Mouse (Mus musculus): ENCODE data around the gene Acot7. TPM values are rescaled to one million over a fixed set of nuclear protein-coding genes. Genes with fewer than 3 reads are reported as not detected.
A peak's percentile ranks its signal among the peaks of the same experiment; 100 is the strongest.

Gene Acot7
- polyA plus RNA-seq, 1 experiment from 2014 or later: 51.1 TPM

GRCm38 (mm10) chr4:152244545-152245522, 66.9 kb downstream of the Acot7 start:
- WGBS: 68% methylated on average over 11 of the region's 11 CpGs
- no peaks in the 10 kb centered on the region for H3K9me3 ChIP-seq (ENCODE audit: control insufficient read depth, low read length)
- H3K27me3 ChIP-seq (replicated peaks; ENCODE audit: control insufficient read depth, insufficient read depth, low read length): no peaks in the 10 kb centered on the region
- H3K4me3 ChIP-seq (ENCODE audit: low read depth, low read length): no peak overlapping the region
- H3K36me3 ChIP-seq (ENCODE audit: control insufficient read depth, insufficient read depth, low read length): no peaks in the 10 kb centered on the region
- no peak overlapping the region for H3K4me2 ChIP-seq
- H3K9ac ChIP-seq (ENCODE audit: low read depth, low read length): no peak overlapping the region
- H3K4me1 ChIP-seq (replicated peaks; ENCODE audit: control insufficient read depth, insufficient read depth, low read length): no peaks in the 10 kb centered on the region
- H3K27ac ChIP-seq (ENCODE audit: low read depth, low read length): no peak overlapping the region
- ATAC-seq (replicated peaks; ENCODE audit: low FRiP score) (no peak), DNase-seq (ENCODE audit: low spot score) (no peak)

GRCm38 (mm10) chr4:152246011-152246410, 68.1 kb downstream of the Acot7 start:
- ATAC-seq (replicated peaks; ENCODE audit: low FRiP score) (no peak), DNase-seq (ENCODE audit: low spot score) (no peak)
- WGBS: 83% methylated on average over 6 of the region's 6 CpGs
- H3K27me3 ChIP-seq (replicated peaks; ENCODE audit: control insufficient read depth, insufficient read depth, low read length): no peaks in the 10 kb centered on the region
- no peaks in the 10 kb centered on the region for H3K36me3 ChIP-seq (ENCODE audit: control insufficient read depth, insufficient read depth, low read length)
- H3K9me3 ChIP-seq (ENCODE audit: control insufficient read depth, low read length): no peaks in the 10 kb centered on the region
- H3K9ac ChIP-seq (ENCODE audit: low read depth, low read length): no peak overlapping the region
- H3K4me3 ChIP-seq (ENCODE audit: low read depth, low read length): no peak overlapping the region
- no peak overlapping the region for H3K27ac ChIP-seq (ENCODE audit: low read depth, low read length)
- no peak overlapping the region for H3K4me2 ChIP-seq
- H3K4me1 ChIP-seq (replicated peaks; ENCODE audit: control insufficient read depth, insufficient read depth, low read length): no peaks in the 10 kb centered on the region

GRCm38 (mm10) chr4:152247195-152247594, 69.3 kb downstream of the Acot7 start:
- Histone ChIP-seq H3K27me3 (replicated peaks; ENCODE audit: control insufficient read depth, insufficient read depth, low read length) (no peaks in the 10 kb centered on the region), H3K4me3 (ENCODE audit: low read depth, low read length) (no peak overlapping the region), H3K27ac (ENCODE audit: low read depth, low read length) (no peak overlapping the region), H3K4me2 (no peak overlapping the region), H3K9ac (ENCODE audit: low read depth, low read length) (no peak overlapping the region), H3K36me3 (ENCODE audit: control insufficient read depth, insufficient read depth, low read length) (no peaks in the 10 kb centered on the region), H3K9me3 (ENCODE audit: control insufficient read depth, low read length) (no peaks in the 10 kb centered on the region), H3K4me1 (replicated peaks; ENCODE audit: control insufficient read depth, insufficient read depth, low read length) (no peaks in the 10 kb centered on the region)
- DNase-seq (ENCODE audit: low spot score) (no peak), ATAC-seq (replicated peaks; ENCODE audit: low FRiP score) (no peak)
- 27% methylated on average over 3 of the region's 3 CpGs for WGBS

- Histone ChIP-seq H3K9me3 (ENCODE audit: control insufficient read depth, low read length) (no peaks in the 10 kb centered on the region), H3K27me3 (replicated peaks; ENCODE audit: control insufficient read depth, insufficient read depth, low read length) (no peaks in the 10 kb centered on the region), H3K4me1 (replicated peaks; ENCODE audit: control insufficient read depth, insufficient read depth, low read length) (no peaks in the 10 kb centered on the region), H3K27ac (ENCODE audit: low read depth, low read length) (no peak overlapping the region), H3K4me3 (ENCODE audit: low read depth, low read length) (no peak overlapping the region), H3K36me3 (ENCODE audit: control insufficient read depth, insufficient read depth, low read length) (no peaks in the 10 kb centered on the region), H3K9ac (ENCODE audit: low read depth, low read length) (no peak overlapping the region), H3K4me2 (no peak overlapping the region)
- 83% methylated on average over 6 of the region's 6 CpGs for WGBS
- DNase-seq (ENCODE audit: low spot score) (no peak), ATAC-seq (replicated peaks; ENCODE audit: low FRiP score) (no peak)
Measured at GRCm38 (mm10) chr4:152250615-152251014, 72.7 kb downstream of the Acot7 start.

GRCm38 (mm10) chr4:152253183-152253759, 75.3 kb downstream of the Acot7 start:
- DNase-seq (ENCODE audit: low spot score): no peak
- no peaks in the 10 kb centered on the region for H3K4me1 ChIP-seq (replicated peaks; ENCODE audit: control insufficient read depth, insufficient read depth, low read length)
- no peak overlapping the region for H3K9ac ChIP-seq (ENCODE audit: low read depth, low read length)
- ATAC-seq (replicated peaks; ENCODE audit: low FRiP score): no peak
- no peak overlapping the region for H3K4me3 ChIP-seq (ENCODE audit: low read depth, low read length)
- H3K27me3 ChIP-seq (replicated peaks; ENCODE audit: control insufficient read depth, insufficient read depth, low read length): no peaks in the 10 kb centered on the region
- H3K27ac ChIP-seq (ENCODE audit: low read depth, low read length): no peak overlapping the region
- H3K4me2 ChIP-seq: no peak overlapping the region
- no peaks in the 10 kb centered on the region for H3K9me3 ChIP-seq (ENCODE audit: control insufficient read depth, low read length)
- 67% methylated on average over 9 of the region's 9 CpGs for WGBS
- H3K36me3 ChIP-seq (ENCODE audit: control insufficient read depth, insufficient read depth, low read length): no peaks in the 10 kb centered on the region

- Histone ChIP-seq H3K36me3 (ENCODE audit: control insufficient read depth, insufficient read depth, low read length) (no peaks in the 10 kb centered on the region), H3K4me3 (ENCODE audit: low read depth, low read length) (no peak overlapping the region), H3K27me3 (replicated peaks; ENCODE audit: control insufficient read depth, insufficient read depth, low read length) (no peaks in the 10 kb centered on the region), H3K4me1 (replicated peaks; ENCODE audit: control insufficient read depth, insufficient read depth, low read length) (0 out of 2 replicates have a peak, but pooled peaks cover 4% of the 10 kb centered on the region), H3K4me2 (no peak overlapping the region), H3K9me3 (ENCODE audit: control insufficient read depth, low read length) (no peaks in the 10 kb centered on the region), H3K27ac (ENCODE audit: low read depth, low read length) (no peak overlapping the region), H3K9ac (ENCODE audit: low read depth, low read length) (no peak overlapping the region)
- peak; percentile 79 for ATAC-seq (replicated peaks; ENCODE audit: low FRiP score)
- WGBS: 57% methylated on average over 6 of the region's 6 CpGs
- no peak for DNase-seq (ENCODE audit: low spot score)
Measured at GRCm38 (mm10) chr4:152257070-152257469, 79.1 kb downstream of the Acot7 start.

- Histone ChIP-seq H3K4me1 (replicated peaks; ENCODE audit: control insufficient read depth, insufficient read depth, low read length) (peaks cover 30% of the 10 kb centered on the region), H3K27ac (ENCODE audit: low read depth, low read length) (no peak overlapping the region), H3K27me3 (replicated peaks; ENCODE audit: control insufficient read depth, insufficient read depth, low read length) (no peaks in the 10 kb centered on the region)
Measured at GRCm38 (mm10) chr4:152260451-152260850, 82.5 kb downstream of the Acot7 start.

GRCm38 (mm10) chr4:152262187-152262586, 84.3 kb downstream of the Acot7 start:
- Histone ChIP-seq H3K9me3 (ENCODE audit: control insufficient read depth, low read length) (no peaks in the 10 kb centered on the region), H3K36me3 (ENCODE audit: control insufficient read depth, insufficient read depth, low read length) (no peaks in the 10 kb centered on the region), H3K4me1 (replicated peaks; ENCODE audit: control insufficient read depth, insufficient read depth, low read length) (peaks cover 30% of the 10 kb centered on the region), H3K4me2 (no peak overlapping the region), H3K27me3 (replicated peaks; ENCODE audit: control insufficient read depth, insufficient read depth, low read length) (no peaks in the 10 kb centered on the region), H3K9ac (ENCODE audit: low read depth, low read length) (no peak overlapping the region), H3K27ac (ENCODE audit: low read depth, low read length) (no peak overlapping the region), H3K4me3 (ENCODE audit: low read depth, low read length) (no peak overlapping the region)
- ATAC-seq (replicated peaks; ENCODE audit: low FRiP score) (no peak), DNase-seq (ENCODE audit: low spot score) (no peak)
- WGBS: 67% methylated on average over 9 of the region's 9 CpGs

More at GRCm38 (mm10) chr4:152260451-152260850, 82.5 kb downstream of the Acot7 start:
- DNase-seq (ENCODE audit: low spot score) (no peak), ATAC-seq (replicated peaks; ENCODE audit: low FRiP score) (no peak)
- Histone ChIP-seq H3K36me3 (ENCODE audit: control insufficient read depth, insufficient read depth, low read length) (no peaks in the 10 kb centered on the region), H3K9ac (ENCODE audit: low read depth, low read length) (no peak overlapping the region), H3K4me2 (no peak overlapping the region), H3K4me3 (ENCODE audit: low read depth, low read length) (no peak overlapping the region), H3K9me3 (ENCODE audit: control insufficient read depth, low read length) (no peaks in the 10 kb centered on the region)
- WGBS: 84% methylated on average over 8 of the region's 8 CpGs

Data from liver, embryonic 11.5 days (tissue).